Mouse (Mus musculus): ENCODE data around the gene AI661453. TPM values are rescaled to one million over a fixed set of nuclear protein-coding genes. Genes with fewer than 3 reads are reported as not detected.
"Not testable (repeated sequence)": the region's sequence is repeated elsewhere in the genome, so short reads cannot be mapped to it uniquely, and the experiment has no call there.

AI661453 gene
- total RNA-seq, 1 experiment from 2014 or later: 1.7 TPM

GRCm38 (mm10) chr17:47485791-47486190, 49.4 kb downstream of the AI661453 start:
- ATAC-seq (ENCODE audit: extremely low read depth, insufficient number of reproducible peaks, low FRiP score, poor library complexity, severe bottlenecking): no peak

GRCm38 (mm10) chr17:47490791-47491190, 54.4 kb downstream of the AI661453 start:
- no peak for ATAC-seq (ENCODE audit: extremely low read depth, insufficient number of reproducible peaks, low FRiP score, poor library complexity, severe bottlenecking)

- no peak for ATAC-seq (ENCODE audit: extremely low read depth, insufficient number of reproducible peaks, low FRiP score, poor library complexity, severe bottlenecking)
Observed at GRCm38 (mm10) chr17:47492731-47493130, 56.3 kb downstream of the AI661453 start.

GRCm38 (mm10) chr17:47493653-47494052, 57.2 kb downstream of the AI661453 start:
- no peak for ATAC-seq (ENCODE audit: extremely low read depth, insufficient number of reproducible peaks, low FRiP score, poor library complexity, severe bottlenecking)

GRCm38 (mm10) chr17:47494132-47494531, 57.7 kb downstream of the AI661453 start:
- ATAC-seq (ENCODE audit: extremely low read depth, insufficient number of reproducible peaks, low FRiP score, poor library complexity, severe bottlenecking): no peak

- no peak for ATAC-seq (ENCODE audit: extremely low read depth, insufficient number of reproducible peaks, low FRiP score, poor library complexity, severe bottlenecking)
Observed at GRCm38 (mm10) chr17:47501531-47501930, 65.1 kb downstream of the AI661453 start.

GRCm38 (mm10) chr17:47501946-47502706, 65.7 kb downstream of the AI661453 start, which contains the start of gene Taf8:
Taf8 (minus strand) TSS chr17:47502292.
- ATAC-seq (ENCODE audit: extremely low read depth, insufficient number of reproducible peaks, low FRiP score, poor library complexity, severe bottlenecking): peak; percentile 80

- ATAC-seq (ENCODE audit: extremely low read depth, insufficient number of reproducible peaks, low FRiP score, poor library complexity, severe bottlenecking): not testable (repeated sequence)
Observed at GRCm38 (mm10) chr17:47502707-47503045, 66.3 kb downstream of the AI661453 start.

- ATAC-seq (ENCODE audit: extremely low read depth, insufficient number of reproducible peaks, low FRiP score, poor library complexity, severe bottlenecking): no peak
Observed at GRCm38 (mm10) chr17:47503689-47504088, 67.3 kb downstream of the AI661453 start.

- ATAC-seq (ENCODE audit: extremely low read depth, insufficient number of reproducible peaks, low FRiP score, poor library complexity, severe bottlenecking): no peak
Observed at GRCm38 (mm10) chr17:47504228-47504627, 67.8 kb downstream of the AI661453 start.

- ATAC-seq (ENCODE audit: extremely low read depth, insufficient number of reproducible peaks, low FRiP score, poor library complexity, severe bottlenecking): peak; percentile 59
Observed at GRCm38 (mm10) chr17:47504941-47505346, 68.5 kb downstream of the AI661453 start, which contains the start of gene Ccnd3. Ccnd3 (plus strand) TSS chr17:47505051.

GRCm38 (mm10) chr17:47505566-47505965, 69.2 kb downstream of the AI661453 start:
- ATAC-seq (ENCODE audit: extremely low read depth, insufficient number of reproducible peaks, low FRiP score, poor library complexity, severe bottlenecking): no peak

- ATAC-seq (ENCODE audit: extremely low read depth, insufficient number of reproducible peaks, low FRiP score, poor library complexity, severe bottlenecking): no peak
Observed at GRCm38 (mm10) chr17:47506042-47506441, 69.6 kb downstream of the AI661453 start.

- ATAC-seq (ENCODE audit: extremely low read depth, insufficient number of reproducible peaks, low FRiP score, poor library complexity, severe bottlenecking): no peak
Observed at GRCm38 (mm10) chr17:47506697-47507096, 70.3 kb downstream of the AI661453 start.

- ATAC-seq (ENCODE audit: extremely low read depth, insufficient number of reproducible peaks, low FRiP score, poor library complexity, severe bottlenecking): no peak
Observed at GRCm38 (mm10) chr17:47507523-47507922, 71.1 kb downstream of the AI661453 start.

GRCm38 (mm10) chr17:47508012-47508608, 71.7 kb downstream of the AI661453 start:
- ATAC-seq (ENCODE audit: extremely low read depth, insufficient number of reproducible peaks, low FRiP score, poor library complexity, severe bottlenecking): peak; percentile 60

GRCm38 (mm10) chr17:47509031-47509705, 72.8 kb downstream of the AI661453 start:
- ATAC-seq (ENCODE audit: extremely low read depth, insufficient number of reproducible peaks, low FRiP score, poor library complexity, severe bottlenecking): no peak

- peak; percentile 91 for ATAC-seq (ENCODE audit: extremely low read depth, insufficient number of reproducible peaks, low FRiP score, poor library complexity, severe bottlenecking)
Observed at GRCm38 (mm10) chr17:47511111-47512020, 75.0 kb downstream of the AI661453 start.
